Mouse (Mus musculus) brain, embryonic 14.5 days (tissue): Measurements from ENCODE around the gene Pla2g6.

Experiments
- CTCF ChIP-seq: fragments of 200-500 bp; IDR thresholded peaks from 2 replicates; pipeline ENCODE4 v1.5.1; 2012; ENCODE audit warnings: inconsistent platforms, mild to moderate bottlenecking, moderate library complexity, borderline replicate concordance; ENCODE audit not compliant: insufficient read depth, insufficient read length; ENCODE audit errors: extremely low read depth
- POLR2A ChIP-seq: fragments of 200-500 bp; IDR thresholded peaks from 2 replicates; pipeline ENCODE4 v1.6.1; 2012; ENCODE audit warnings: mild to moderate bottlenecking, inconsistent platforms, borderline replicate concordance; ENCODE audit not compliant: poor library complexity, insufficient read depth, insufficient read length, severe bottlenecking; ENCODE audit errors: extremely low read depth

GRCm38 (mm10) chr15:79268521-79268920 is 59.7 kb downstream of the Pla2g6 start:
- TF ChIP-seq CTCF, result no peak
- no peak for TF ChIP-seq POLR2A
